Mouse (Mus musculus): Measurements from ENCODE around the gene Bend7.

Gene Bend7

GRCm38 (mm10) chr2:4782401-4782800 lies 64.8 kb downstream of the Bend7 start:
- DNase-seq (ENCODE audit: extremely low read depth, low read depth, low spot score) = no peak

GRCm38 (mm10) chr2:4782809-4783641 lies 65.4 kb downstream of the Bend7 start:
- no peak for DNase-seq (ENCODE audit: extremely low read depth, low read depth, low spot score)

- no peak for DNase-seq (ENCODE audit: extremely low read depth, low read depth, low spot score)
These were observed 66.4 kb downstream of the Bend7 start for GRCm38 (mm10) chr2:4784012-4784411.

GRCm38 (mm10) chr2:4785016-4785415 lies 67.4 kb downstream of the Bend7 start:
- DNase-seq (ENCODE audit: extremely low read depth, low read depth, low spot score) = no peak

- no peak for DNase-seq (ENCODE audit: extremely low read depth, low read depth, low spot score)
These were observed 69.6 kb downstream of the Bend7 start for GRCm38 (mm10) chr2:4787223-4787622.

- DNase-seq (ENCODE audit: extremely low read depth, low read depth, low spot score) = no peak
These were observed 74.0 kb downstream of the Bend7 start for GRCm38 (mm10) chr2:4791646-4792045.

GRCm38 (mm10) chr2:4792554-4792953 lies 74.9 kb downstream of the Bend7 start:
- DNase-seq (ENCODE audit: extremely low read depth, low read depth, low spot score) = no peak

- no peak for DNase-seq (ENCODE audit: extremely low read depth, low read depth, low spot score)
These were observed 85.0 kb downstream of the Bend7 start for GRCm38 (mm10) chr2:4802395-4803176.

- DNase-seq (ENCODE audit: extremely low read depth, low read depth, low spot score) = no peak
These were observed 98.7 kb downstream of the Bend7 start for GRCm38 (mm10) chr2:4816308-4816707.

GRCm38 (mm10) chr2:4817678-4818077 lies 100.0 kb downstream of the Bend7 start:
- no peak for DNase-seq (ENCODE audit: extremely low read depth, low read depth, low spot score)

- DNase-seq (ENCODE audit: extremely low read depth, low read depth, low spot score) = no peak
These were observed 102.6 kb downstream of the Bend7 start for GRCm38 (mm10) chr2:4820230-4820629.

GRCm38 (mm10) chr2:4824067-4824466 lies 106.4 kb downstream of the Bend7 start:
- no peak for DNase-seq (ENCODE audit: extremely low read depth, low read depth, low spot score)

- DNase-seq (ENCODE audit: extremely low read depth, low read depth, low spot score) = no peak
These were observed 110.4 kb downstream of the Bend7 start for GRCm38 (mm10) chr2:4828032-4828431.

GRCm38 (mm10) chr2:4828446-4828997 lies 110.9 kb downstream of the Bend7 start:
- no peak for DNase-seq (ENCODE audit: extremely low read depth, low read depth, low spot score)

GRCm38 (mm10) chr2:4829007-4829406 lies 111.4 kb downstream of the Bend7 start:
- no peak for DNase-seq (ENCODE audit: extremely low read depth, low read depth, low spot score)

- no peak for DNase-seq (ENCODE audit: extremely low read depth, low read depth, low spot score)
These were observed 111.9 kb downstream of the Bend7 start for GRCm38 (mm10) chr2:4829489-4830065.

- no peak for DNase-seq (ENCODE audit: extremely low read depth, low read depth, low spot score)
These were observed 113.9 kb downstream of the Bend7 start for GRCm38 (mm10) chr2:4831493-4831892.

- DNase-seq (ENCODE audit: extremely low read depth, low read depth, low spot score) = peak; percentile 64
These were observed 114.5 kb downstream of the Bend7 start for GRCm38 (mm10) chr2:4832166-4832565.

- no peak for DNase-seq (ENCODE audit: extremely low read depth, low read depth, low spot score)
These were observed 131.8 kb downstream of the Bend7 start for GRCm38 (mm10) chr2:4849449-4849848.
